Mouse (Mus musculus): ENCODE measurements around the gene Btbd35f13. TPM values are rescaled to one million over a fixed set of nuclear protein-coding genes. Genes with fewer than 3 reads are reported as not detected.

Gene Btbd35f13
- polyA plus RNA-seq (2012; rRNA removed) = not detected in 2 replicates

GRCm38 (mm10) chrX:33656872-33657271 is at the start of gene Btbd35f13:
TSS of gene Btbd35f13 (plus strand) at chrX:33657172.

GRCm38 (mm10) chrX:33702249-33702648 is 45.3 kb downstream of the Btbd35f13 start, which contains the start of gene Btbd35f14:
TSS of gene Btbd35f14 (minus strand) at chrX:33702349.

Other genes with a start within 250 kb of the Btbd35f13 start
- not detected in 2 replicates for gene Btbd35f15, start 79.9 kb upstream of the Btbd35f13 start, polyA plus RNA-seq (2012; rRNA removed)
- not detected in 2 replicates for gene Btbd35f14, start 45.2 kb downstream of the Btbd35f13 start, polyA plus RNA-seq (2012; rRNA removed)